Mouse (Mus musculus) limb, embryonic 14.5 days (tissue): Measurements from ENCODE around the gene Sars2. TPM values are rescaled to one million over a fixed set of nuclear protein-coding genes. Genes with fewer than 3 reads are reported as not detected.

Source experiments
- ATAC-seq: fragments of 200-750 bp; cut with Nextera tagmentation; 2 replicates; pipeline ENCODE4 v1.8.0; 2017; ENCODE audit warnings: low read depth, moderate number of reproducible peaks, moderate TSS enrichment; ENCODE audit not compliant: low FRiP score
- DNase-seq: peaks from one replicate; pipeline ENCODE4 v3.0.0-alpha.2; 2015; ENCODE audit warnings: low spot score
- H3K27ac ChIP-seq: fragments of 300-500 bp; sonication (generic); replicated peaks from 2 replicates; pipeline ENCODE4 v1.5.1; 2014; ENCODE audit warnings: low read depth, mild to moderate bottlenecking, low read length, moderate library complexity, mixed read lengths
- H3K27me3 ChIP-seq: fragments of 300-500 bp; sonication (generic); 2 replicates; pipeline ENCODE4 v1.6.1; 2014; ENCODE audit warnings: low read length, mixed read lengths; ENCODE audit not compliant: control insufficient read depth, insufficient read depth
- H3K36me3 ChIP-seq: fragments of 300-500 bp; sonication (generic); 2 replicates; pipeline ENCODE4 v1.6.1; 2014; ENCODE audit warnings: mild to moderate bottlenecking, low read length, moderate library complexity, mixed read lengths; ENCODE audit not compliant: control insufficient read depth, insufficient read depth
- H3K4me1 ChIP-seq: fragments of 300-500 bp; sonication (generic); 2 replicates; pipeline ENCODE4 v1.6.1; 2014; ENCODE audit warnings: antibody characterized with exemption, low read length, mixed read lengths; ENCODE audit not compliant: control insufficient read depth, insufficient read depth
- H3K4me2 ChIP-seq: fragments of 300-500 bp; sonication (generic); replicated peaks from 2 replicates; pipeline ENCODE4 v1.6.1; 2014; ENCODE audit warnings: low read depth, mild to moderate bottlenecking, low read length, moderate library complexity; ENCODE audit not compliant: severe bottlenecking
- H3K4me3 ChIP-seq: fragments of 300-500 bp; sonication (generic); replicated peaks from 2 replicates; pipeline ENCODE4 v1.5.1; 2014; ENCODE audit warnings: low read length
- H3K9ac ChIP-seq: fragments of 300-500 bp; sonication (generic); 2 replicates; pipeline ENCODE4 v1.6.1; 2014; ENCODE audit warnings: mild to moderate bottlenecking, low read depth, low read length, moderate library complexity; ENCODE audit not compliant: severe bottlenecking
- H3K9me3 ChIP-seq: fragments of 300-500 bp; sonication (generic); 2 replicates; pipeline ENCODE4 v1.6.1; 2016; ENCODE audit warnings: low read length; ENCODE audit not compliant: control insufficient read depth
- POLR2A ChIP-seq: fragments of 200-500 bp; IDR thresholded peaks from 2 replicates; pipeline ENCODE4 v1.8.0; 2012; ENCODE audit warnings: inconsistent platforms, mild to moderate bottlenecking, moderate library complexity, borderline replicate concordance; ENCODE audit not compliant: insufficient read depth, insufficient read length; ENCODE audit errors: extremely low read depth
- WGBS: fragments of 180-500 bp; shearing (Covaris S2); extraction: QIAGEN DNeasy Blood & Tissue Kit; methylation state at CpG from one replicate; pipeline ENCODE4 v1.1.7; 2014; 5-methylcytosine and 5-hydroxymethylcytosine counted together
- polyA plus RNA-seq, 2 experiments: library from polyadenylated mRNA; depleted of rRNA in 1 of 2; stranded (reverse) in 1 of 2; unstranded in 1 of 2; fragments of >200 nt; fragmentation: Nextera tagmentation in 1 of 2; extraction: Ambion mirVana in 1 of 2; gene quantifications; 2 replicates each; pipeline versions ENCODE4 v1.2.1 to v1.2.3; 2012 to 2014

Gene Sars2
- polyA plus RNA-seq, 2 experiments, result 22.0 to 32.6 TPM

- H3K9ac ChIP-seq, result no peak overlapping the region
- ATAC-seq, result no peak
- no peak overlapping the region for H3K4me3 ChIP-seq
- H3K36me3 ChIP-seq, result no peaks in the 10 kb centered on the region
- no peaks in the 10 kb centered on the region for H3K9me3 ChIP-seq
- H3K27ac ChIP-seq, result no peak overlapping the region
- WGBS, result 69% methylated on average over 3 of the region's 3 CpGs
- no peak overlapping the region for H3K4me2 ChIP-seq
- no peak for DNase-seq
- no peak for TF ChIP-seq POLR2A
- no peaks in the 10 kb centered on the region for H3K27me3 ChIP-seq
- H3K4me1 ChIP-seq, result no peaks in the 10 kb centered on the region
Measured at GRCm38 (mm10) chr7:28710962-28711361, 30.8 kb upstream of the Sars2 start.

- no peak overlapping the region for H3K4me3 ChIP-seq
- 79% methylated on average over 5 of the region's 5 CpGs for WGBS
- DNase-seq, result no peak
Measured at GRCm38 (mm10) chr7:28714667-28715066, 27.1 kb upstream of the Sars2 start.

GRCm38 (mm10) chr7:28715598-28715997, 26.2 kb upstream of the Sars2 start:
- ATAC-seq (no peak), DNase-seq (no peak)
- H3K36me3 ChIP-seq, result no peaks in the 10 kb centered on the region
- no peaks in the 10 kb centered on the region for H3K27me3 ChIP-seq
- no peak overlapping the region for H3K27ac ChIP-seq
- H3K4me2 ChIP-seq, result no peak overlapping the region
- TF ChIP-seq POLR2A, result no peak
- H3K9me3 ChIP-seq, result no peaks in the 10 kb centered on the region
- no peak overlapping the region for H3K4me3 ChIP-seq
- 93% methylated on average over 2 of the region's 2 CpGs for WGBS
- H3K4me1 ChIP-seq, result 0 out of 2 replicates have a peak, but pooled peaks cover 4% of the 10 kb centered on the region
- H3K9ac ChIP-seq, result no peak overlapping the region

More at GRCm38 (mm10) chr7:28714667-28715066, 27.1 kb upstream of the Sars2 start:
- no peak overlapping the region for H3K4me2 ChIP-seq
- H3K27ac ChIP-seq, result no peak overlapping the region
- no peaks in the 10 kb centered on the region for H3K36me3 ChIP-seq
- no peak for ATAC-seq
- no peaks in the 10 kb centered on the region for H3K27me3 ChIP-seq
- TF ChIP-seq POLR2A, result no peak
- no peaks in the 10 kb centered on the region for H3K9me3 ChIP-seq
- no peak overlapping the region for H3K9ac ChIP-seq
- H3K4me1 ChIP-seq, result 0 out of 2 replicates have a peak, but pooled peaks cover 4% of the 10 kb centered on the region

GRCm38 (mm10) chr7:28716590-28717281, 25.1 kb upstream of the Sars2 start, which contains the start of gene Fbxo17:
Gene Fbxo17 (plus strand): TSS chr7:28716804.
- Histone ChIP-seq H3K4me3 (peak within 1 kb of the TSS; percentile 59), H3K9me3 (no peaks in the 10 kb centered on the region), H3K36me3 (no peaks in the 10 kb centered on the region), H3K4me1 (0 out of 2 replicates have a peak, but pooled peaks cover 4% of the 10 kb centered on the region), H3K4me2 (peak within 1 kb of the TSS; percentile 72), H3K27ac (peak within 1 kb of the TSS; percentile 87), H3K9ac (peak within 1 kb of the TSS; percentile 82), H3K27me3 (no peaks in the 10 kb centered on the region)
- DNase-seq (peak; percentile 78), ATAC-seq (peak; percentile 82)
- 3% methylated on average over 36 of the region's 36 CpGs for WGBS
- 0 out of 2 replicates have a peak, but pooled peaks have one; percentile 36 for TF ChIP-seq POLR2A

GRCm38 (mm10) chr7:28717726-28718125, 24.1 kb upstream of the Sars2 start:
- no peaks in the 10 kb centered on the region for H3K9me3 ChIP-seq
- H3K4me3 ChIP-seq, result peak overlapping the region; percentile 59
- no peaks in the 10 kb centered on the region for H3K27me3 ChIP-seq
- TF ChIP-seq POLR2A, result no peak
- WGBS, result 74% methylated on average over 10 of the region's 10 CpGs
- DNase-seq (no peak), ATAC-seq (no peak)
- H3K4me2 ChIP-seq, result peak overlapping the region; percentile 72
- no peaks in the 10 kb centered on the region for H3K36me3 ChIP-seq
- H3K9ac ChIP-seq, result no peak overlapping the region
- no peak overlapping the region for H3K27ac ChIP-seq
- H3K4me1 ChIP-seq, result 0 out of 2 replicates have a peak, but pooled peaks cover 4% of the 10 kb centered on the region
